In genomic region chr11:4276411-4276861, GRCm38 (mm10) we compare ENCODE assay signal across 8 mouse cellular contexts. TPM values are rescaled to one million over a fixed set of nuclear protein-coding genes. Genes with fewer than 3 reads are reported as not detected.
A peak's percentile ranks its signal among the peaks of the same experiment; 100 is the strongest.
DNase-seq lines count a peak whose midpoint lies in the region; ATAC-seq lines count a peak whose summit lies in the region.
"Had no signal": no experiment of that assay in that cellular context is flagged by ENCODE, and none has a peak within 500 bp of the region (broad histone marks: within the 10 kb centered on the region; RNA-seq: fewer than 3 reads in every experiment).

No protein-coding gene starts in this region.

- peak; percentile 75 for DNase-seq in kidney, postnatal 10 days
- DNase-seq in kidney, adult 8-10 months = no peak
- DNase-seq in gastrocnemius, postnatal 25 days = peak; percentile 60
- DNase-seq in heart, postnatal 4 days = peak; percentile 61
- peak; percentile 35 for DNase-seq in mesoderm, embryonic 11.5 days (ENCODE audit: low read depth, low spot score)
- DNase-seq in frontal cortex, postnatal 36 days (ENCODE audit: low spot score in 2 of 2) = no peak

- no peak for ATAC-seq in megakaryocyte progenitor cell, adult 5-6 weeks (replicated peaks; ENCODE audit: poor library complexity)

RNA-seq across cellular contexts. Expression of gene Lif, which starts 19.1 kb away (rescaled TPM):
- total RNA-seq in gastrocnemius, postnatal 25 days (2021) = under 1 TPM; 0.26 to 0.43 TPM
- 1 to 10 TPM; 1.8 to 2.0 TPM for total RNA-seq in heart, postnatal 4 days (2021)
- 0.12 and 1.4 TPM in 2 replicates for total RNA-seq in megakaryocyte progenitor cell, adult 5-6 weeks (2015)
- total RNA-seq in megakaryocyte progenitor cell, adult 5-6 weeks (2017) = 0.20 and 0.37 TPM in 2 replicates

RNA-seq across cellular contexts. Expression of gene Osm, which starts 40.2 kb away (rescaled TPM):
- total RNA-seq in gastrocnemius, postnatal 25 days (2021) = not detected
- under 1 TPM in 1 of 2 experiments, not detected in 1; 0.14 TPM for total RNA-seq in heart, postnatal 4 days (2021)
- total RNA-seq in megakaryocyte progenitor cell, adult 5-6 weeks (2015) = 11.4 and 20.2 TPM in 2 replicates
- 8.4 and 26.8 TPM in 2 replicates for total RNA-seq in megakaryocyte progenitor cell, adult 5-6 weeks (2017)
- total RNA-seq: layer of hippocampus, adult 18-20 months had no signal

RNA-seq across cellular contexts. Expression of gene Castor1, which starts 58.4 kb away (rescaled TPM):
- total RNA-seq in gastrocnemius, postnatal 25 days (2021) = 1 to 10 TPM; 1.8 to 4.4 TPM
- 1 to 10 TPM; 4.7 to 5.1 TPM for total RNA-seq in heart, postnatal 4 days (2021)
- total RNA-seq in megakaryocyte progenitor cell, adult 5-6 weeks (2015) = 0.59 and 0.61 TPM in 2 replicates
- total RNA-seq in megakaryocyte progenitor cell, adult 5-6 weeks (2017) = 0.42 and 0.47 TPM in 2 replicates

Comparison
In these comparisons a context has a peak if more than half of its experiments do, and no peak if none do; other contexts are left out.
1. DNase-seq: peak in kidney, postnatal 10 days (single experiment), gastrocnemius, postnatal 25 days (single experiment), heart, postnatal 4 days (single experiment) and mesoderm, embryonic 11.5 days (single experiment); none in kidney, adult 8-10 months (0 of 2) and frontal cortex, postnatal 36 days (0 of 2).
2. RNA of gene Osm, which starts 40.2 kb away (total RNA-seq): 8.4 to 26.8 TPM in megakaryocyte progenitor cell, adult 5-6 weeks; 0.14 TPM in heart, postnatal 4 days and not detected in gastrocnemius, postnatal 25 days; every median in the first group is over 4 times any median in the second.